Mouse (Mus musculus) embryonic facial prominence, embryonic 10.5 days (tissue): ENCODE measurements at regions not wholly inside any gene's neighbourhood (a gene's known extent, or its start where the extent isn't known, plus 50 kb on each side); places are given as distances from the start of the nearest gene placed in this dataset.

Experiments
- DNase-seq: peaks from one replicate; pipeline ENCODE4 v3.0.0-alpha.2; 2017; ENCODE audit warnings: low spot score
- H3K27ac ChIP-seq: fragments of 300-500 bp; sonication (generic); replicated peaks from 2 replicates; pipeline ENCODE4 v1.5.1; 2016; ENCODE audit warnings: mild to moderate bottlenecking
- H3K27me3 ChIP-seq: fragments of 300-500 bp; sonication (generic); replicated peaks from 2 replicates; pipeline ENCODE4 v1.6.1; 2016; ENCODE audit warnings: low read depth, mild to moderate bottlenecking; ENCODE audit not compliant: poor library complexity, severe bottlenecking
- H3K36me3 ChIP-seq: fragments of 300-500 bp; sonication (generic); replicated peaks from 2 replicates; pipeline ENCODE4 v1.6.1; 2016; ENCODE audit warnings: mild to moderate bottlenecking, moderate library complexity
- H3K4me1 ChIP-seq: fragments of 300-500 bp; sonication (generic); 2 replicates; pipeline ENCODE4 v1.6.1; 2016
- H3K4me3 ChIP-seq: fragments of 300-500 bp; sonication (generic); 2 replicates; pipeline ENCODE4 v1.5.1; 2016; ENCODE audit warnings: mild to moderate bottlenecking, moderate library complexity
- H3K9me3 ChIP-seq: fragments of 300-500 bp; sonication (generic); 2 replicates; pipeline ENCODE4 v1.6.1; 2016; ENCODE audit warnings: mild to moderate bottlenecking
- WGBS: fragments of 180-500 bp; shearing (Covaris S2); methylation state at CpG from one replicate; pipeline ENCODE4 v1.1.7; 2016; 5-methylcytosine and 5-hydroxymethylcytosine counted together

DNA sequence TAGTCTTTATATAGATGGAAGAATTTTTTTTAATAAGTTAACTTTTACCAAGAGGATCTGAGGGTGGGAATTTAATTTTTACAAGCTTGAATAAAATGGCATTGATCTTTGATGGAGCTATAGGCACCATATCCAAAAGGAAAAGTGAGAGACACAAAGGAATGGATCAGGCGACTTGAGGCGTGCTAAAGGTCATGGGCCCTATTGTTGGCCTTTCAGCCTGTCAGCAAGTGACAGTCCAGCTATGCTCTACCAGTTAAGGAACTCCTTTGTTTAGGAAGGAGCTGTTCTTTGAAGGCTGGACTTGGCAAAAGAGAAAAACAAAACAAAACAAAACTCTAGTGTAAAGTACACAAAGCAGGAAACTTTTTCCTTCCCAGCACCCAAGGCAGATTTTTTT lies 403.8 kb downstream of the Tmem161b start:
- Histone ChIP-seq H3K27me3 (no peaks in the 10 kb centered on the region), H3K4me3 (no peak overlapping the region), H3K9me3 (no peaks in the 10 kb centered on the region), H3K4me1 (peaks cover 8% of the 10 kb centered on the region), H3K36me3 (no peaks in the 10 kb centered on the region), H3K27ac (no peak overlapping the region)
- no peak for DNase-seq
- WGBS = 37% methylated on average over 2 of the region's 2 CpGs

GRCm38 (mm10) chr13:84626397-84626796 lies 404.3 kb downstream of the Tmem161b start:
- Histone ChIP-seq H3K4me3 (no peak overlapping the region), H3K36me3 (no peaks in the 10 kb centered on the region), H3K27me3 (no peaks in the 10 kb centered on the region), H3K9me3 (no peaks in the 10 kb centered on the region), H3K27ac (no peak overlapping the region), H3K4me1 (peaks cover 8% of the 10 kb centered on the region)
- 60% methylated on average over 1 of the region's 1 CpGs for WGBS
- no peak for DNase-seq

DNA sequence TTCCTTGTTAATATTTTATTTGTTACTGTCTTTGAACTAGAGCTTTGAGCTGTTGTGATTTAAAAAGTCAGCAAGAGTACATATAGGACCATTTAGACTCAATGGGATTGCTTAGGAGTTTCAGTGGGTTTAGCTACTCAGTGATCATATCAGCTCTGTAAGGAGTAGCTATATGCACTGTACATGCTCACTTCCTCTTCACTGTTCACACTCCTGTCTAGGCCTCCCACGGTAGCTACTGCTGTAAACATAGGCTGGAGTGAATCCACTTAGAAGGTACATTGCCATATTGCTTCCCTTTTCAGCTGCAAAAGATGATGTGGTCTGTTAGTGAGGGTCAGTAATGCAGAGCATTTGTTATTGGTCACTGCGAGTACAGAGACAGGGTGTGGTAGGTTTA lies 408.6 kb downstream of the Tmem161b start:
- Histone ChIP-seq H3K4me1 (0 out of 2 replicates have a peak, but pooled peaks cover 3% of the 10 kb centered on the region), H3K9me3 (no peaks in the 10 kb centered on the region), H3K4me3 (no peak overlapping the region), H3K27me3 (no peaks in the 10 kb centered on the region), H3K36me3 (no peaks in the 10 kb centered on the region), H3K27ac (no peak overlapping the region)
- WGBS = 85% methylated on average over 2 of the region's 2 CpGs
- no peak for DNase-seq

GRCm38 (mm10) chr13:84632493-84632892 lies 410.4 kb downstream of the Tmem161b start:
- H3K27me3 ChIP-seq = no peaks in the 10 kb centered on the region
- no peak overlapping the region for H3K4me3 ChIP-seq
- no peak for DNase-seq
- H3K36me3 ChIP-seq = no peaks in the 10 kb centered on the region
- no peak overlapping the region for H3K27ac ChIP-seq
- H3K9me3 ChIP-seq = no peaks in the 10 kb centered on the region
- 81% methylated on average over 5 of the region's 5 CpGs for WGBS
- H3K4me1 ChIP-seq = no peaks in the 10 kb centered on the region

GRCm38 (mm10) chr13:84636831-84637230 lies 414.7 kb downstream of the Tmem161b start:
- H3K9me3 ChIP-seq = no peaks in the 10 kb centered on the region
- H3K27me3 ChIP-seq = no peaks in the 10 kb centered on the region
- H3K27ac ChIP-seq = no peak overlapping the region
- H3K4me1 ChIP-seq = peaks cover 8% of the 10 kb centered on the region; the same call in 1 of the 2 replicates
- no peak for DNase-seq
- no peak overlapping the region for H3K4me3 ChIP-seq
- H3K36me3 ChIP-seq = no peaks in the 10 kb centered on the region

- Histone ChIP-seq H3K27me3 (no peaks in the 10 kb centered on the region), H3K4me1 (peaks cover 8% of the 10 kb centered on the region; the same call in 1 of the 2 replicates), H3K4me3 (no peak overlapping the region), H3K36me3 (no peaks in the 10 kb centered on the region), H3K9me3 (no peaks in the 10 kb centered on the region), H3K27ac (no peak overlapping the region)
- DNase-seq = no peak
- 87% methylated on average over 1 of the region's 1 CpGs for WGBS
These were observed 415.5 kb downstream of the Tmem161b start for GRCm38 (mm10) chr13:84637606-84638005.

DNA sequence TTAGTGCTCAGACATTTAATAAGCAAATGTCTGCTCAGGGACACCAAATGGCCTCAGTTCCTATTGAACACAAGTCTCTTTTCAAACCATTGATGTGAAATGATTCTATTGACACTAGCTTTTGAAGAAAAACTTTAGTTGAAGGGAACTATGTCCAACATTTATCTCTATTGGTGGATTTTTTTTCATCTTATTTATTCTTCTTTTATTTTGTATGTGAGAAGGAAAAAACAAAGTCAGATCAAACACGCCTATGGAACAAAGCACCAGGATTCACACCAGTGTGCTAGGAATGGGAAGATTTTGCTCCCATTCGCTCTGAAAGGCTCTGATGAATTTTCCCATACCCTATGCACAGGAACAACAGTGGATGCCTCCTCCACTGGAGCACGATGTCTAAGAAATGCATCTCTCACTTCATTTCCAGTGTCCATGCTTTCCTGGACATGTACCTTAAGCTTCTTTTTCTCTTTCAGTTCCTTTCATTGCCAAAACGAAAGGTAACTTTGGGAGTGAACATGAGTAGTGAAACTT lies 416.4 kb downstream of the Tmem161b start:
- no peaks in the 10 kb centered on the region for H3K27me3 ChIP-seq

GRCm38 (mm10) chr13:84639087-84640022 lies 417.3 kb downstream of the Tmem161b start:
- Histone ChIP-seq H3K4me3 (no peak overlapping the region), H3K36me3 (no peaks in the 10 kb centered on the region), H3K27ac (no peak overlapping the region), H3K9me3 (no peaks in the 10 kb centered on the region), H3K27me3 (no peaks in the 10 kb centered on the region), H3K4me1 (peaks cover 8% of the 10 kb centered on the region; the same call in 1 of the 2 replicates)
- WGBS = 43% methylated on average over 6 of the region's 6 CpGs
- peak; percentile 23 for DNase-seq

More for the DNA sequence above, 416.4 kb downstream of the Tmem161b start:
- Histone ChIP-seq H3K9me3 (no peaks in the 10 kb centered on the region), H3K4me1 (peaks cover 8% of the 10 kb centered on the region; the same call in 1 of the 2 replicates), H3K4me3 (no peak overlapping the region), H3K36me3 (no peaks in the 10 kb centered on the region), H3K27ac (no peak overlapping the region)
- 69% methylated on average over 4 of the region's 4 CpGs for WGBS
- no peak for DNase-seq

- no peak for DNase-seq
These were observed 421.9 kb downstream of the Tmem161b start for GRCm38 (mm10) chr13:84644024-84644423.

GRCm38 (mm10) chr13:84646899-84647298 lies 424.8 kb downstream of the Tmem161b start:
- DNase-seq = no peak
- H3K27me3 ChIP-seq = no peaks in the 10 kb centered on the region
- H3K4me3 ChIP-seq = no peak overlapping the region
- H3K27ac ChIP-seq = no peak overlapping the region
- 72% methylated on average over 1 of the region's 1 CpGs for WGBS
- H3K9me3 ChIP-seq = no peaks in the 10 kb centered on the region
- H3K4me1 ChIP-seq = peaks cover 7% of the 10 kb centered on the region; the same call in 1 of the 2 replicates
- no peaks in the 10 kb centered on the region for H3K36me3 ChIP-seq

More at GRCm38 (mm10) chr13:84644024-84644423, 421.9 kb downstream of the Tmem161b start:
- Histone ChIP-seq H3K27ac (no peak overlapping the region), H3K27me3 (no peaks in the 10 kb centered on the region), H3K4me3 (no peak overlapping the region), H3K9me3 (no peaks in the 10 kb centered on the region), H3K36me3 (no peaks in the 10 kb centered on the region), H3K4me1 (peaks cover 13% of the 10 kb centered on the region)
- WGBS = 92% methylated on average over 4 of the region's 4 CpGs

DNA sequence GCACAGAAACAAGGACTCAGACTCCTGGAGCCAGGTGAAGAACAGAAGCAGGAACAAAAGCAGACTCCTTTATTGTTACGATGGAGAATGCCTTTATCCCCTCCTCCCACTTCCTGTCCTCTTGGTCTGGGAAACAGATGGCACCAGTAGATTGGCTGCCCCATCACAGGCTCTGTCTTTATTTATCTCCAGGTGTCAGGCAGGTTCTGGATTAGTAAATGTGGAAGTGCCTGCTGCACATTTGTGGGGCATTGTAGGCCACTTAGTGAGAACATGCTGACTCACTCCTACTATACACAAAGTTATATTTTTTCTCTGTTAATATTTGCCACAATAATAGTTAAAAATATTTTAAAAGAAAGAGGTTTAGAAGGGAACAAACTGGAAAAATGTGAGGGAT lies 426.0 kb downstream of the Tmem161b start:
- Histone ChIP-seq H3K4me1 (peaks cover 7% of the 10 kb centered on the region; the same call in 1 of the 2 replicates), H3K27ac (no peak overlapping the region), H3K9me3 (no peaks in the 10 kb centered on the region), H3K4me3 (no peak overlapping the region), H3K27me3 (no peaks in the 10 kb centered on the region), H3K36me3 (no peaks in the 10 kb centered on the region)
- no peak for DNase-seq
- 52% methylated on average over 1 of the region's 1 CpGs for WGBS

DNA sequence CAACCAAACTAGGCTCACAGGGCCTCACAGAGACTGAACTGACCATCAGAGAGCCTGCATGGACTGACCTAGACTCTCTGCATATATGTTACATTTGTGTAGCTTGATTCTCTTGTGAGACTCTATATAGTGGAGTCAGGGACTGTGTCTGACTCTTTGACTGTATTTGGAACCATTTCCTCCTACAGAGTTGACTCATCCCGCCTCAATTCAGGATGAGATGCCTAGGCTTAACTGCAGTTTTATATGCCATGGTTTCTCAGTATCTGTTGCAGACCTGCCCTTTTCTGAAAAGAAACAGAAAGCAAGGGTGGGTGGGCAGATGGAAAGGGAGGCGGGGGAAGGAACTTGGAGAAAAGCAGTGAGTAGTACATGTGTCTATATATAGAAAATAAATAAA lies 441.9 kb downstream of the Tmem161b start:
- H3K27ac ChIP-seq = no peak overlapping the region
- DNase-seq = no peak
- no peak overlapping the region for H3K4me3 ChIP-seq
- H3K9me3 ChIP-seq = no peaks in the 10 kb centered on the region
- WGBS = 85% methylated on average over 2 of the region's 2 CpGs
- no peaks in the 10 kb centered on the region for H3K4me1 ChIP-seq
- no peaks in the 10 kb centered on the region for H3K27me3 ChIP-seq
- H3K36me3 ChIP-seq = no peaks in the 10 kb centered on the region

GRCm38 (mm10) chr13:84680971-84681370 lies 458.9 kb downstream of the Tmem161b start:
- no peak overlapping the region for H3K4me3 ChIP-seq
- no peaks in the 10 kb centered on the region for H3K4me1 ChIP-seq
- H3K9me3 ChIP-seq = no peaks in the 10 kb centered on the region
- no peak overlapping the region for H3K27ac ChIP-seq
- no peaks in the 10 kb centered on the region for H3K27me3 ChIP-seq
- 58% methylated on average over 2 of the region's 2 CpGs for WGBS
- H3K36me3 ChIP-seq = no peaks in the 10 kb centered on the region
- DNase-seq = no peak
